Mouse (Mus musculus): ENCODE measurements at regions not wholly inside any gene's neighbourhood (a gene's known extent, or its start where the extent isn't known, plus 50 kb on each side); places are given as distances from the start of the nearest gene placed in this dataset.

DNA sequence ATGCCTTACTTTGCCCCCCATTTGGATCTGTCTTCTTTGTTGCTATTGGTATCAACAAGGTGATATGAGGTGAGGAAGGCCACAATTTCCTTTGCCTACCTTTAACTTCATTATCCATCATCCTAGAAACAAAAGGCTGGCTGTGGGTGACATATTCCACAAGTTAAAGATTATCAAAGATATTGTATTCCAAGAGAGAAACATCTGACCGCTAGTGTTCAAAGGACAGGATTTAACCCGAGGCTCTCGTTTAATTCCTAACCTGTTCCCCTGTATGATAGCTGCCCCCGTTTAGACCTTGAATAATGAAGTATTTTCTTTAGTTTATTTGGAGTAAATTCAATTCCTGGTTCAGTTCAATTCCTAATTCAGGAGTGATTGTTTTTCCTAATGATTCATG, 249.8 kb upstream of the Cwc22 start:
- TF ChIP-seq CTCF (IDR thresholded peaks at IDR 0.05; ENCODE audit: borderline replicate concordance, control insufficient read depth, extremely low read depth, insufficient read depth, low read length, poor library complexity): no peak
- TF ChIP-seq POLR2A (IDR thresholded peaks at IDR 0.05; ENCODE audit: control insufficient read depth, extremely low read depth, insufficient read depth, low read length, poor library complexity): no peak

Data from thymus, adult 2 months (tissue).